Comparison of ENCODE assay signal across 8 mouse cellular contexts in genomic region chrX:74372888-74373549, GRCm38 (mm10). TPM values are rescaled to one million over a fixed set of nuclear protein-coding genes. Genes with fewer than 3 reads are reported as not detected.
DNase-seq lines count a peak whose midpoint lies in the region; ATAC-seq and TF ChIP-seq lines count a peak whose summit lies in the region.

Ubl4a (minus strand) TSS chrX:74373218.
Slc10a3 (minus strand) TSS chrX:74373349.

- peak within 1 kb of the TSS; percentile 35 for H3K4me3 ChIP-seq in embryonic facial prominence, embryonic 11.5 days (ENCODE audit: low read depth, low read length)
- peak within 1 kb of the TSS; percentile 45 for H3K4me3 ChIP-seq in intestine, postnatal 0 days (ENCODE audit: low read depth, low read length)
- H3K4me3 ChIP-seq in midbrain, embryonic 10.5 days: peak within 1 kb of the TSS; percentile 53

- H3K27ac ChIP-seq in embryonic facial prominence, embryonic 11.5 days (replicated peaks; ENCODE audit: low read depth, low read length): no peak within 1 kb of the TSS
- peak within 1 kb of the TSS; percentile 50; the same call in 1 of the 2 replicates for H3K27ac ChIP-seq in intestine, postnatal 0 days (ENCODE audit: low read depth, low read length)
- peak within 1 kb of the TSS; percentile 65 for H3K27ac ChIP-seq in midbrain, embryonic 10.5 days (replicated peaks)

- no peaks in the 10 kb centered on the region for H3K9me3 ChIP-seq in embryonic facial prominence, embryonic 11.5 days (replicated peaks; ENCODE audit: control insufficient read depth, low read length)
- no peaks in the 10 kb centered on the region for H3K9me3 ChIP-seq in intestine, postnatal 0 days (ENCODE audit: control insufficient read depth)
- H3K9me3 ChIP-seq in midbrain, embryonic 10.5 days (replicated peaks): 0 out of 2 replicates have a peak, but pooled peaks cover 3% of the 10 kb centered on the region

- no peaks in the 10 kb centered on the region for H3K27me3 ChIP-seq in embryonic facial prominence, embryonic 11.5 days (ENCODE audit: control insufficient read depth, insufficient read depth, low read length)
- H3K27me3 ChIP-seq in intestine, postnatal 0 days (replicated peaks; ENCODE audit: control insufficient read depth, insufficient read depth, low read length): no peaks in the 10 kb centered on the region
- no peaks in the 10 kb centered on the region for H3K27me3 ChIP-seq in midbrain, embryonic 10.5 days (ENCODE audit: low read depth, poor library complexity, severe bottlenecking)

- peak; percentile 85 for DNase-seq in ovary, adult 18-20 months (ENCODE audit: low spot score)
- no peak for DNase-seq in ovary, postnatal 10 days (ENCODE audit: low spot score)
- peak; percentile 91 for DNase-seq in embryonic facial prominence, embryonic 11.5 days (ENCODE audit: low spot score)
- DNase-seq in gonadal fat pad, adult 2 months (ENCODE audit: low read depth): no peak
- peak; percentile 76 to 83 for DNase-seq in left cerebral cortex, postnatal 36 days (ENCODE audit: low spot score in 2 of 2)
- DNase-seq in midbrain, embryonic 10.5 days (ENCODE audit: low spot score): peak; percentile 83
- DNase-seq in skeletal muscle tissue, adult 2 months (ENCODE audit: low read depth, low spot score): peak; percentile 91

- H3K36me3 ChIP-seq in embryonic facial prominence, embryonic 11.5 days (replicated peaks; ENCODE audit: control insufficient read depth, insufficient read depth, low read depth, low read length): no peaks in the 10 kb centered on the region
- no peaks in the 10 kb centered on the region for H3K36me3 ChIP-seq in intestine, postnatal 0 days (ENCODE audit: control insufficient read depth, insufficient read depth)
- peaks cover 14% of the 10 kb centered on the region for H3K36me3 ChIP-seq in midbrain, embryonic 10.5 days

- no peaks in the 10 kb centered on the region for H3K4me1 ChIP-seq in embryonic facial prominence, embryonic 11.5 days (ENCODE audit: control insufficient read depth, insufficient read depth, low read length)
- no peaks in the 10 kb centered on the region for H3K4me1 ChIP-seq in intestine, postnatal 0 days (replicated peaks; ENCODE audit: control insufficient read depth, insufficient read depth, low read length)
- H3K4me1 ChIP-seq in midbrain, embryonic 10.5 days: peaks cover 15% of the 10 kb centered on the region

- intact Hi-C loops in left cerebral cortex, postnatal 36 days (cut with DNase I): no loop called here

- TF ChIP-seq CTCF in intestine, postnatal 0 days (IDR thresholded peaks at IDR 0.05; ENCODE audit: low read depth): no peak

- peak; percentile 88 for ATAC-seq in embryonic facial prominence, embryonic 11.5 days (replicated peaks; ENCODE audit: insufficient number of reproducible peaks, low FRiP score, low TSS enrichment, low read depth)
- ATAC-seq in intestine, postnatal 0 days: peak; percentile 91

- peak within 1 kb of the TSS; percentile 43 for H3K4me2 ChIP-seq in embryonic facial prominence, embryonic 11.5 days (ENCODE audit: low read depth, low read length)
- peak within 1 kb of the TSS; percentile 64 for H3K4me2 ChIP-seq in intestine, postnatal 0 days (replicated peaks; ENCODE audit: low read depth)

- WGBS in embryonic facial prominence, embryonic 11.5 days: 21% methylated on average over 32 of the region's 32 CpGs
- 26% methylated on average over 32 of the region's 32 CpGs for WGBS in intestine, postnatal 0 days
- WGBS in midbrain, embryonic 10.5 days: 20% methylated on average over 32 of the region's 32 CpGs

- peak within 1 kb of the TSS; percentile 33 for H3K9ac ChIP-seq in embryonic facial prominence, embryonic 11.5 days (replicated peaks; ENCODE audit: low read length)
- H3K9ac ChIP-seq in intestine, postnatal 0 days (ENCODE audit: low read depth, low read length): peak within 1 kb of the TSS; percentile 45; the same call in 1 of the 2 replicates

RNA-seq across cellular contexts. Expression of gene Ubl4a, which starts in this region (rescaled TPM):
- 63.2 and 65.7 TPM in 2 replicates for polyA plus RNA-seq in embryonic facial prominence, embryonic 11.5 days (2014; fragmentation: Nextera tagmentation; extraction: Ambion mirVana)
- 47.6 and 59.2 TPM in 2 replicates for polyA plus RNA-seq in gonadal fat pad, adult 2 months (2012; rRNA removed)
- 77.4 and 78.1 TPM in 2 replicates for polyA plus RNA-seq in intestine, postnatal 0 days (2015; fragmentation: Nextera tagmentation; extraction: Ambion mirVana)
- total RNA-seq in left cerebral cortex, postnatal 36 days (2021): 10 to 100 TPM; 64.6 to 77.3 TPM
- 74.8 and 75.4 TPM in 2 replicates for polyA plus RNA-seq in midbrain, embryonic 10.5 days (2016; fragmentation: Nextera tagmentation; extraction: Ambion mirVana)

RNA-seq across cellular contexts. Expression of gene Slc10a3, which starts in this region (rescaled TPM):
- 11.4 and 13.6 TPM in 2 replicates for polyA plus RNA-seq in embryonic facial prominence, embryonic 11.5 days (2014; fragmentation: Nextera tagmentation; extraction: Ambion mirVana)
- polyA plus RNA-seq in gonadal fat pad, adult 2 months (2012; rRNA removed): 27.1 and 30.5 TPM in 2 replicates
- polyA plus RNA-seq in intestine, postnatal 0 days (2015; fragmentation: Nextera tagmentation; extraction: Ambion mirVana): 16.9 and 18.3 TPM in 2 replicates
- 1 to 10 TPM; 2.4 to 2.7 TPM for total RNA-seq in left cerebral cortex, postnatal 36 days (2021)
- polyA plus RNA-seq in midbrain, embryonic 10.5 days (2016; fragmentation: Nextera tagmentation; extraction: Ambion mirVana): 10.9 and 11.3 TPM in 2 replicates

Comparison
In these comparisons a context has a peak if more than half of its experiments do, and no peak if none do; other contexts are left out.
1. DNase-seq: peak in ovary, adult 18-20 months (single experiment), embryonic facial prominence, embryonic 11.5 days (single experiment), left cerebral cortex, postnatal 36 days (2 of 2), midbrain, embryonic 10.5 days (single experiment) and skeletal muscle tissue, adult 2 months (single experiment); none in ovary, postnatal 10 days (single experiment) and gonadal fat pad, adult 2 months (single experiment).
2. Peak in every context shown above with its lines, with median percentiles within 50 percentile points of each other: H3K4me3 ChIP-seq.